Mouse (Mus musculus): ENCODE results near the gene Ppp2r5e. TPM values are rescaled to one million over a fixed set of nuclear protein-coding genes. Genes with fewer than 3 reads are reported as not detected.

Gene Ppp2r5e
- total and polyA plus RNA-seq, 3 experiments: 9.1 to 32.9 (median 32.6) TPM

- DNase-seq: no peak
- TF ChIP-seq POLR2A (IDR thresholded peaks at IDR 0.05; ENCODE audit: insufficient read depth, low read depth, low read length) (no peak), CTCF (IDR thresholded peaks at IDR 0.05) (no peak), EP300 (IDR thresholded peaks at IDR 0.05; ENCODE audit: insufficient read depth, low read depth, low read length) (no peak)
- Histone ChIP-seq H3K27ac (no peak overlapping the region; the same call in 1 of the 2 replicates), H3K36me3 (ENCODE audit: control insufficient read depth, insufficient read depth, low read length) (peaks cover 31% of the 10 kb centered on the region), H3K27me3 (ENCODE audit: control insufficient read depth, insufficient read depth, low read length) (no peaks in the 10 kb centered on the region), H3K9ac (ENCODE audit: low read depth, low read length) (no peak overlapping the region), H3K4me1 (ENCODE audit: control insufficient read depth, insufficient read depth, low read length) (peaks cover 25% of the 10 kb centered on the region), H3K4me3 (no peak overlapping the region), H3K79me2 (replicated peaks; ENCODE audit: control insufficient read depth, insufficient read depth, low read length) (peaks cover 8% of the 10 kb centered on the region)
- intact Hi-C loops (cut with DNase I): loop anchor here (5.0 kb wide), 1 partner anchor 69 kb away; the partner anchor contains the start of gene Ppp2r5e
- 59% methylated on average over 1 of the region's 1 CpGs for WGBS
Measured at GRCm38 (mm10) chr12:75528300-75528699, 67.7 kb downstream of the Ppp2r5e start.

GRCm38 (mm10) chr12:75524199-75524598 is 71.8 kb downstream of the Ppp2r5e start:
- WGBS: 60% methylated on average over 3 of the region's 3 CpGs
- Histone ChIP-seq H3K9ac (ENCODE audit: low read depth, low read length) (no peak overlapping the region), H3K4me3 (no peak overlapping the region), H3K36me3 (ENCODE audit: control insufficient read depth, insufficient read depth, low read length) (peaks cover 17% of the 10 kb centered on the region), H3K79me2 (replicated peaks; ENCODE audit: control insufficient read depth, insufficient read depth, low read length) (peaks cover 8% of the 10 kb centered on the region), H3K27ac (no peak overlapping the region), H3K27me3 (ENCODE audit: control insufficient read depth, insufficient read depth, low read length) (no peaks in the 10 kb centered on the region), H3K4me1 (ENCODE audit: control insufficient read depth, insufficient read depth, low read length) (peaks cover 18% of the 10 kb centered on the region)
- TF ChIP-seq POLR2A (IDR thresholded peaks at IDR 0.05; ENCODE audit: insufficient read depth, low read depth, low read length): no peak
- TF ChIP-seq CTCF (IDR thresholded peaks at IDR 0.05): no peak
- TF ChIP-seq EP300 (IDR thresholded peaks at IDR 0.05; ENCODE audit: insufficient read depth, low read depth, low read length): no peak
- DNase-seq: no peak
- intact Hi-C loops (cut with DNase I): loop anchor here (5.0 kb wide), 1 partner anchor 43 kb away; no protein-coding TSS in a partner anchor

- H3K36me3 ChIP-seq (ENCODE audit: control insufficient read depth, insufficient read depth, low read length): peaks cover 5% of the 10 kb centered on the region
- no peak overlapping the region for H3K27ac ChIP-seq
- no peak overlapping the region for H3K9ac ChIP-seq (ENCODE audit: low read depth, low read length)
- H3K27me3 ChIP-seq (ENCODE audit: control insufficient read depth, insufficient read depth, low read length): no peaks in the 10 kb centered on the region
- no peak overlapping the region for H3K4me3 ChIP-seq
- no peak for DNase-seq
- 80% methylated on average over 2 of the region's 2 CpGs for WGBS
- intact Hi-C loops (cut with DNase I): loop anchor here (5.0 kb wide), 1 partner anchor 44 kb away; no protein-coding TSS in a partner anchor
- TF ChIP-seq EP300 (IDR thresholded peaks at IDR 0.05; ENCODE audit: insufficient read depth, low read depth, low read length) (no peak), POLR2A (IDR thresholded peaks at IDR 0.05; ENCODE audit: insufficient read depth, low read depth, low read length) (no peak), CTCF (IDR thresholded peaks at IDR 0.05) (no peak)
- peaks cover 10% of the 10 kb centered on the region for H3K4me1 ChIP-seq (ENCODE audit: control insufficient read depth, insufficient read depth, low read length)
- peaks cover 9% of the 10 kb centered on the region for H3K79me2 ChIP-seq (replicated peaks; ENCODE audit: control insufficient read depth, insufficient read depth, low read length)
Measured at GRCm38 (mm10) chr12:75522931-75523330, 73.1 kb downstream of the Ppp2r5e start.

- peaks cover 8% of the 10 kb centered on the region for H3K4me1 ChIP-seq (ENCODE audit: control insufficient read depth, insufficient read depth, low read length)
- no peaks in the 10 kb centered on the region for H3K27me3 ChIP-seq (ENCODE audit: control insufficient read depth, insufficient read depth, low read length)
- TF ChIP-seq POLR2A (IDR thresholded peaks at IDR 0.05; ENCODE audit: insufficient read depth, low read depth, low read length) (no peak), EP300 (IDR thresholded peaks at IDR 0.05; ENCODE audit: insufficient read depth, low read depth, low read length) (no peak), CTCF (IDR thresholded peaks at IDR 0.05) (no peak)
- intact Hi-C loops (cut with DNase I): loop anchor here (5.0 kb wide), 1 partner anchor 45 kb away; no protein-coding TSS in a partner anchor
- peaks cover 7% of the 10 kb centered on the region; the same call in 1 of the 2 replicates for H3K79me2 ChIP-seq (replicated peaks; ENCODE audit: control insufficient read depth, insufficient read depth, low read length)
- no peak for DNase-seq
- H3K27ac ChIP-seq: no peak overlapping the region
- no peak overlapping the region for H3K9ac ChIP-seq (ENCODE audit: low read depth, low read length)
- peaks cover 2% of the 10 kb centered on the region for H3K36me3 ChIP-seq (ENCODE audit: control insufficient read depth, insufficient read depth, low read length)
- no peak overlapping the region for H3K4me3 ChIP-seq
- 88% methylated on average over 2 of the region's 2 CpGs for WGBS
Measured at GRCm38 (mm10) chr12:75522360-75522759, 73.7 kb downstream of the Ppp2r5e start.

- H3K9ac ChIP-seq (ENCODE audit: low read depth, low read length): no peak overlapping the region
- H3K27ac ChIP-seq: no peak overlapping the region
- DNase-seq: no peak
- peaks cover 7% of the 10 kb centered on the region; the same call in 1 of the 2 replicates for H3K79me2 ChIP-seq (replicated peaks; ENCODE audit: control insufficient read depth, insufficient read depth, low read length)
- intact Hi-C loops (cut with DNase I): loop anchor here (5.0 kb wide), 1 partner anchor 47 kb away; no protein-coding TSS in a partner anchor
- H3K4me3 ChIP-seq: no peak overlapping the region
- WGBS: 33% methylated on average over 3 of the region's 3 CpGs
- H3K36me3 ChIP-seq (ENCODE audit: control insufficient read depth, insufficient read depth, low read length): peaks cover 5% of the 10 kb centered on the region
- no peaks in the 10 kb centered on the region for H3K27me3 ChIP-seq (ENCODE audit: control insufficient read depth, insufficient read depth, low read length)
- H3K4me1 ChIP-seq (ENCODE audit: control insufficient read depth, insufficient read depth, low read length): peaks cover 8% of the 10 kb centered on the region
- TF ChIP-seq POLR2A (IDR thresholded peaks at IDR 0.05; ENCODE audit: insufficient read depth, low read depth, low read length) (no peak), EP300 (IDR thresholded peaks at IDR 0.05; ENCODE audit: insufficient read depth, low read depth, low read length) (no peak), CTCF (IDR thresholded peaks at IDR 0.05) (no peak)
Measured at GRCm38 (mm10) chr12:75520395-75520794, 75.7 kb downstream of the Ppp2r5e start.

GRCm38 (mm10) chr12:75519181-75519940 is 76.7 kb downstream of the Ppp2r5e start:
- no peak for DNase-seq
- Histone ChIP-seq H3K36me3 (ENCODE audit: control insufficient read depth, insufficient read depth, low read length) (peaks cover 8% of the 10 kb centered on the region), H3K27ac (no peak overlapping the region), H3K4me3 (no peak overlapping the region), H3K4me1 (ENCODE audit: control insufficient read depth, insufficient read depth, low read length) (peaks cover 8% of the 10 kb centered on the region), H3K27me3 (ENCODE audit: control insufficient read depth, insufficient read depth, low read length) (no peaks in the 10 kb centered on the region), H3K9ac (ENCODE audit: low read depth, low read length) (no peak overlapping the region), H3K79me2 (replicated peaks; ENCODE audit: control insufficient read depth, insufficient read depth, low read length) (peaks cover 7% of the 10 kb centered on the region; the same call in 1 of the 2 replicates)
- TF ChIP-seq CTCF (IDR thresholded peaks at IDR 0.05): no peak
- no peak for TF ChIP-seq POLR2A (IDR thresholded peaks at IDR 0.05; ENCODE audit: insufficient read depth, low read depth, low read length)
- TF ChIP-seq EP300 (IDR thresholded peaks at IDR 0.05; ENCODE audit: insufficient read depth, low read depth, low read length): no peak
- WGBS: 87% methylated on average over 10 of the region's 10 CpGs
- intact Hi-C loops (cut with DNase I): no loop called here
